Mouse (Mus musculus) C2C12 (cell line): ENCODE results near the gene H2-Ab1. TPM values are rescaled to one million over a fixed set of nuclear protein-coding genes. Genes with fewer than 3 reads are reported as not detected.
"Not testable (repeated sequence)": the region's sequence is repeated elsewhere in the genome, so short reads cannot be mapped to it uniquely, and the experiment has no call there.

Experiments
- H3K27me3 ChIP-seq: one replicate; pipeline ENCODE4 v1.6.1; 2011; ENCODE audit not compliant: control insufficient read depth, insufficient read depth, insufficient read length
- H3K36me3 ChIP-seq: one replicate; pipeline ENCODE4 v1.6.1; 2011; ENCODE audit not compliant: control insufficient read depth, insufficient read depth
- H3K4me3 ChIP-seq: one replicate; pipeline ENCODE4 v1.5.1; 2011; ENCODE audit warnings: mild to moderate bottlenecking, control low read depth; ENCODE audit not compliant: poor library complexity, insufficient read depth, severe bottlenecking
- H3K79me2 ChIP-seq: one replicate; pipeline ENCODE4 v1.6.1; 2011; ENCODE audit not compliant: control insufficient read depth, insufficient read depth
- H3K79me3 ChIP-seq: one replicate; pipeline ENCODE4 v1.6.1; 2011; ENCODE audit warnings: low read depth, control low read depth
- H3ac ChIP-seq: one replicate; pipeline ENCODE3; 2011; ENCODE audit warnings: low read depth; ENCODE audit not compliant: control insufficient read depth, insufficient read length
- CEBPB ChIP-seq: IDR thresholded peaks from one replicate; pipeline ENCODE4 v1.6.1; 2011; ENCODE audit warnings: low read depth, mild to moderate bottlenecking, control low read depth, moderate library complexity
- CTCF ChIP-seq: IDR thresholded peaks from one replicate; pipeline ENCODE4 v1.5.1; 2011; ENCODE audit not compliant: control insufficient read depth, insufficient read depth, insufficient read length
- FOSL1 ChIP-seq: IDR thresholded peaks from one replicate; pipeline ENCODE4 v1.8.0; 2011; ENCODE audit warnings: mild to moderate bottlenecking, low read length; ENCODE audit not compliant: poor library complexity, insufficient read depth, severe bottlenecking
- MAX ChIP-seq: IDR thresholded peaks from one replicate; pipeline ENCODE4 v1.6.1; 2011; ENCODE audit warnings: mild to moderate bottlenecking, control low read depth
- MYOD1 ChIP-seq: IDR thresholded peaks from one replicate; pipeline ENCODE4 v1.6.1; 2011; ENCODE audit warnings: low read depth; ENCODE audit not compliant: control insufficient read depth, insufficient read length
- MYOG ChIP-seq: IDR thresholded peaks from one replicate; pipeline ENCODE4 v1.6.1; 2011; ENCODE audit not compliant: control insufficient read depth, insufficient read length; ENCODE audit errors: extremely low read depth
- USF1 ChIP-seq: IDR thresholded peaks from one replicate; pipeline ENCODE4 v1.6.1; 2011; ENCODE audit warnings: low read depth, mild to moderate bottlenecking, control low read depth, moderate library complexity
- polyA plus RNA-seq: library from polyadenylated mRNA; unstranded; fragments of >200 nt; fragmentation: generic; extraction: Trizol; gene quantifications from one replicate; pipeline ENCODE4 v1.2.1, GENCODE M21; 2012; ENCODE audit warnings: missing spikeins

H2-Ab1 gene
- polyA plus RNA-seq, 1 experiment, result not detected

DNA sequence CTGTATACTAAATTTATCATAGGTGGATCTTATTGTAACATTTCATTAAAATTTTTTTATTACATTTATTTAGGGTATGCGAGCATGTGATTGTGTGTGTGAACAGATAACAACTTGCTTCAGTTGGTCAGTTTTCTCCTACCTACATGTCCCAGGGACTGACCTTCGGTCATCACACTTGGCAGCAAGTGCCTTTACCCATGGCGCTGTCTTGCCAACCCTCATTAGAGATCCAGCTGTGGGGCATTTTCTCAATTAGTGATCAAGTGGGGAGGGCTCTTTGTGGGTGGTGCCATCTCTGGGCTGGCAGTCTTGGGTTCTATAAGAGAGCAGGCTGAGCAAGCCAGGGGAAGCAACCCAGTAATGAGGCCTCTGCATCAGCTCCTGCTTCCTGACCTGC, 32.7 kb upstream of the H2-Ab1 start:
- Histone ChIP-seq H3K79me3 (no peaks in the 10 kb centered on the region), H3K4me3 (no peak overlapping the region)
- TF ChIP-seq CTCF (no peak), MYOG (no peak), USF1 (no peak), CEBPB (no peak), MYOD1 (no peak), MAX (no peak), FOSL1 (no peak)

DNA sequence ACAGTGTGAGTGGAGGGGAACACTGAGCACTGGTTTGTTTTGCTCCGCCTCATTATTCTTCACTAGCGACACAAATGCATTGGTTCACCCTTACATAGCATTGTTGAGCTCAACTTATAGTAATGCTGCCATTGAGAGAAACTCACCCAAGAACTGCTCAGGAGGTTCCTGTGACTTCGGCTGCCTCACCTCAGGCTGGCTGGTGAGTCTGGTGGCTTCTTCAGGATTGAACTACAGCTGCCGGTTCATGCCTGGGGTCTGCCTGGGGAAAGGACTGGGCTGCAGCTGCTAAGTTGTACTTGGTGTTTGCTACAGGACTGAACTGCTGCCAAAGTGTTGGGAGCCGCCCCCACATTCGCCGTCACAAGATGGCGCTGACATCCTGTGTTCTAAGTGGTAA, 32.1 kb upstream of the H2-Ab1 start:
- H3K27me3 ChIP-seq, result no peaks in the 10 kb centered on the region
- no peaks in the 10 kb centered on the region for H3K36me3 ChIP-seq
- H3K79me2 ChIP-seq, result no peaks in the 10 kb centered on the region
- no peak for TF ChIP-seq MYOD1
- TF ChIP-seq MYOG, result no peak
- no peak for TF ChIP-seq CEBPB
- no peak for TF ChIP-seq CTCF
- no peak for TF ChIP-seq FOSL1
- TF ChIP-seq MAX, result no peak
- H3ac ChIP-seq, result no peak overlapping the region
- no peak overlapping the region for H3K4me3 ChIP-seq
- H3K79me3 ChIP-seq, result no peaks in the 10 kb centered on the region

More for the DNA sequence above, 32.7 kb upstream of the H2-Ab1 start:
- H3K27me3 ChIP-seq, result no peaks in the 10 kb centered on the region
- H3K79me2 ChIP-seq, result no peaks in the 10 kb centered on the region
- no peaks in the 10 kb centered on the region for H3K36me3 ChIP-seq
- H3ac ChIP-seq, result no peak overlapping the region

DNA sequence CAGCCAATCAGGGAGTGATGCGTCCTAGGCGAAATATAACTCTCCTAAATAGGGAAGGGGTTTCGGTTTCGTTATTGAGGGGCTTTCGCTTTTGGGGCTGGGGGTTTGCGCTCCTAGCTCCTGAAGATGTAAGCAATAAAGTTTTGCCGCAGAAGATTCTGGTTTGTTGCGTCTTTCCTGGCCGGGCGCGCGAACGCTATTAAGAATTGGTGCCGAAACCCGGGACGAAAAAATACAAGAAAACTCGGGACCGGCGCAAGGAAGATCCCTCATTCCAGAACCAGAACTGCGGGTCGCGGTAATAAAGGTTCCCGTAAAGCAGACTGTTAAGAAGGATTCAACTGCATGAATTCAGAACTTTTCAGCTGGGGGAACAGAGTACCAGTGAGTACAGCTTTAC, 31.6 kb upstream of the H2-Ab1 start:
- not testable (repeated sequence) for H3K27me3 ChIP-seq, H3ac ChIP-seq, H3K79me3 ChIP-seq, H3K36me3 ChIP-seq, H3K4me3 ChIP-seq, H3K79me2 ChIP-seq

DNA sequence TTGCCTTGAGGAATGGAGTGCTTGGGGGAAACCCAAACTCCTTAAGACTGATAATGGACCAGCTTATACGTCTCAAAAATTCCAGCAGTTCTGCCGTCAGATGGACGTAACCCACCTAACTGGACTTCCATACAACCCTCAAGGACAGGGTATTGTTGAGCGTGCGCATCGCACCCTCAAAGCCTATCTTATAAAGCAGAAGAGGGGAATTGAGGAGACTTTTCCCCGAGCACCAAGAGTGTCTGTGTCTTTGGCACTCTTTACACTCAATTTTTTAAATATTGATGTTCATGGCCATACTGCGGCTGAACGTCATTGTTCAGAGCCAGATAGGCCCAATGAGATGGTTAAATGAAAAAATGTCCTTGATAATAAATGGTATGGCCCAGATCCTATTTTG, 26.5 kb upstream of the H2-Ab1 start:
- not testable (repeated sequence) for H3ac ChIP-seq, H3K79me2 ChIP-seq

GRCm38 (mm10) chr17:34232021-34232420, 25.5 kb upstream of the H2-Ab1 start:
- not testable (repeated sequence) for H3K4me3 ChIP-seq, H3ac ChIP-seq, H3K36me3 ChIP-seq, H3K79me2 ChIP-seq, H3K27me3 ChIP-seq, H3K79me3 ChIP-seq

More for the DNA sequence above, 26.5 kb upstream of the H2-Ab1 start:
- H3K36me3 ChIP-seq, H3K4me3 ChIP-seq, H3K79me3 ChIP-seq, H3K27me3 ChIP-seq: not testable (repeated sequence)

DNA sequence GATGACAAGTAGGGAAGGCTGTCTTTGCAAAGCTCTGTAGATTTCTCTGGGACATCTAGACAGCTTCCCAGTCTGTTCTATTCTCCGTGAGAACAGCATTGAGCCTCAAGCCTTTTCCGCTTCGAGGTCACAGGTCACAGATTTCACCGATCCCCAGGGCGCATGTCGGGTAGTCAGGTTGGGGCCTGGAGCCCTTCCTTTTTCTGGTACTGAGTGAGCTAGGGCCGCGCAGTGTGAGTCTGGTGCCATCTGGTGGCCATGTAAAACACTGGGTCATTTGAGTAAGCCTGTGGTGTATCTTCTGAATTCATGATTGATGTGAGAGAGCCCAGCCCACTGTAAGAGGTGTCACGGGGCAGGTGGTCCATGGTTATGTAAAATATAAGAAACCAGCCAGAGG, 22.6 kb upstream of the H2-Ab1 start:
- Histone ChIP-seq H3K4me3 (no peak overlapping the region), H3K27me3 (peaks cover 4% of the 10 kb centered on the region), H3K79me3 (no peaks in the 10 kb centered on the region), H3K79me2 (no peaks in the 10 kb centered on the region), H3K36me3 (no peaks in the 10 kb centered on the region), H3ac (no peak overlapping the region)
- TF ChIP-seq MAX, result no peak
- TF ChIP-seq USF1, result no peak
- peak; percentile 47 for TF ChIP-seq CTCF
- TF ChIP-seq FOSL1, result no peak

GRCm38 (mm10) chr17:34236691-34237090, 20.8 kb upstream of the H2-Ab1 start:
- no peaks in the 10 kb centered on the region for H3K79me3 ChIP-seq
- H3K79me2 ChIP-seq, result no peaks in the 10 kb centered on the region
- H3ac ChIP-seq, result no peak overlapping the region
- no peaks in the 10 kb centered on the region for H3K36me3 ChIP-seq
- H3K4me3 ChIP-seq, result no peak overlapping the region
- TF ChIP-seq CEBPB, result no peak
- no peak for TF ChIP-seq MYOD1
- TF ChIP-seq USF1, result no peak
- TF ChIP-seq CTCF, result no peak
- TF ChIP-seq MYOG, result no peak
- TF ChIP-seq MAX, result no peak
- TF ChIP-seq FOSL1, result no peak
- H3K27me3 ChIP-seq, result peaks cover 6% of the 10 kb centered on the region
